Mouse (Mus musculus): ENCODE data around the gene Cxadr. TPM values are rescaled to one million over a fixed set of nuclear protein-coding genes. Genes with fewer than 3 reads are reported as not detected.

The Cxadr gene
- polyA plus RNA-seq, 1 experiment, result 1.8 TPM

GRCm38 (mm10) chr16:78327562-78327961, 26.3 kb downstream of the Cxadr start:
- H3K27ac ChIP-seq (ENCODE audit: control insufficient read depth, insufficient read depth, low read depth, low read length, poor library complexity), result no peak overlapping the region
- WGBS, result 84% methylated on average over 7 of the region's 7 CpGs
- H3K4me3 ChIP-seq (replicated peaks; ENCODE audit: control insufficient read depth, low read depth, low read length), result no peak overlapping the region
- TF ChIP-seq POLR2A (IDR thresholded peaks at IDR 0.05; ENCODE audit: borderline replicate concordance, control insufficient read depth, low read depth, low read length) (no peak), CTCF (IDR thresholded peaks at IDR 0.05; ENCODE audit: control insufficient read depth, insufficient read depth, low read length) (no peak)
- H3K4me1 ChIP-seq (ENCODE audit: control insufficient read depth, insufficient read depth, low read length), result no peaks in the 10 kb centered on the region

DNA sequence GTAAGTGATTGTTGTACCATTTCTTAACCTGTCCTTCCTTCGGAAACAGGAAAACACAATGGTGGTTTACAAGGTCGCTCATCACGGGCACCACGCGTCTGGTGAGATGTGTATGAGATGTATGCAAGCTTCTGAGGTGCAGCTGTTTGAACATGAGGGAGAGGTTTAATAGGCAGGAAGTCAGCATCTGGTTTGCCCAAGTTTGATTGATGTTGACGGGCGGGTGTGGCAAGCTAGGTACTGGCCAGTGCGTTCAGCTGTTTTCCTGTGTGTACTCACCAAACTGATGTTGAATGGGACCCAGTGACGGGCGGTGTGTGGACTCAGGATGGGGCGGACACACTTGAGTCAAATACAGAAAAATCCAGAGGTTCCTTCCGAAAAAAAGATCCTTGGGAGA, 26.7 kb downstream of the Cxadr start:
- Histone ChIP-seq H3K27ac (ENCODE audit: control insufficient read depth, insufficient read depth, low read depth, low read length, poor library complexity) (no peak overlapping the region), H3K4me1 (ENCODE audit: control insufficient read depth, insufficient read depth, low read length) (no peaks in the 10 kb centered on the region), H3K4me3 (replicated peaks; ENCODE audit: control insufficient read depth, low read depth, low read length) (no peak overlapping the region)
- 78% methylated on average over 12 of the region's 12 CpGs for WGBS
- TF ChIP-seq CTCF (IDR thresholded peaks at IDR 0.05; ENCODE audit: control insufficient read depth, insufficient read depth, low read length) (no peak), POLR2A (IDR thresholded peaks at IDR 0.05; ENCODE audit: borderline replicate concordance, control insufficient read depth, low read depth, low read length) (no peak)

DNA sequence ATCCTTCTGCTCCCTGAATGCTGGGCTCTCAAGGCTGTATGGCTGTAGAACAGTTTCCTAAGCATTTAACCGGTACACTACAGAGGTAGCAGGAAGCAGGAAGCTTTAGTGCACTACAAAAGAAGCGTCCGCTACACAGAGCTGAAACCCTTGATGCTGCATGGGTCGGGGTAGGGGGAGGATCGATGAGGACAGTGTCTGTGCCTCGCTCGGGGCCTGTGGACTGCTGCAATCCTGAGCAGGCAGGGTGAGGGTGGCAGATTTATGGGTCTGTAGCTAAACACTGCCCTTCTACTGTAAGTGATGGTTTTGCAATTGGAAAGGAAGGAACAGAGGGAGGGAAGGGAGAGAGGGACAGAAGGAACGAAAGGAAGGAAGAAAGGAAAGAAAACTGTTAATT, 35.9 kb downstream of the Cxadr start:
- Histone ChIP-seq H3K27ac (ENCODE audit: control insufficient read depth, insufficient read depth, low read depth, low read length, poor library complexity) (no peak overlapping the region), H3K4me1 (ENCODE audit: control insufficient read depth, insufficient read depth, low read length) (no peaks in the 10 kb centered on the region), H3K4me3 (replicated peaks; ENCODE audit: control insufficient read depth, low read depth, low read length) (no peak overlapping the region)
- 43% methylated on average over 8 of the region's 8 CpGs for WGBS
- TF ChIP-seq CTCF (IDR thresholded peaks at IDR 0.05; ENCODE audit: control insufficient read depth, insufficient read depth, low read length), result no peak
- TF ChIP-seq POLR2A (IDR thresholded peaks at IDR 0.05; ENCODE audit: borderline replicate concordance, control insufficient read depth, low read depth, low read length), result no peak

GRCm38 (mm10) chr16:78341356-78341755, 40.1 kb downstream of the Cxadr start:
- no peak overlapping the region for H3K4me3 ChIP-seq (replicated peaks; ENCODE audit: control insufficient read depth, low read depth, low read length)
- WGBS, result 86% methylated on average over 4 of the region's 4 CpGs
- H3K4me1 ChIP-seq (ENCODE audit: control insufficient read depth, insufficient read depth, low read length), result no peaks in the 10 kb centered on the region
- H3K27ac ChIP-seq (ENCODE audit: control insufficient read depth, insufficient read depth, low read depth, low read length, poor library complexity), result no peak overlapping the region
- no peak for TF ChIP-seq POLR2A (IDR thresholded peaks at IDR 0.05; ENCODE audit: borderline replicate concordance, control insufficient read depth, low read depth, low read length)
- no peak for TF ChIP-seq CTCF (IDR thresholded peaks at IDR 0.05; ENCODE audit: control insufficient read depth, insufficient read depth, low read length)

- whole genome bisulfite sequencing, result 82% methylated on average over 5 of the region's 5 CpGs
- H3K4me1 ChIP-seq (ENCODE audit: control insufficient read depth, insufficient read depth, low read length), result no peaks in the 10 kb centered on the region
- no peak overlapping the region for H3K27ac ChIP-seq (ENCODE audit: control insufficient read depth, insufficient read depth, low read depth, low read length, poor library complexity)
- TF ChIP-seq CTCF (IDR thresholded peaks at IDR 0.05; ENCODE audit: control insufficient read depth, insufficient read depth, low read length) (no peak), POLR2A (IDR thresholded peaks at IDR 0.05; ENCODE audit: borderline replicate concordance, control insufficient read depth, low read depth, low read length) (no peak)
- no peak overlapping the region for H3K4me3 ChIP-seq (replicated peaks; ENCODE audit: control insufficient read depth, low read depth, low read length)
These were observed 41.5 kb downstream of the Cxadr start for GRCm38 (mm10) chr16:78342767-78343166.

DNA sequence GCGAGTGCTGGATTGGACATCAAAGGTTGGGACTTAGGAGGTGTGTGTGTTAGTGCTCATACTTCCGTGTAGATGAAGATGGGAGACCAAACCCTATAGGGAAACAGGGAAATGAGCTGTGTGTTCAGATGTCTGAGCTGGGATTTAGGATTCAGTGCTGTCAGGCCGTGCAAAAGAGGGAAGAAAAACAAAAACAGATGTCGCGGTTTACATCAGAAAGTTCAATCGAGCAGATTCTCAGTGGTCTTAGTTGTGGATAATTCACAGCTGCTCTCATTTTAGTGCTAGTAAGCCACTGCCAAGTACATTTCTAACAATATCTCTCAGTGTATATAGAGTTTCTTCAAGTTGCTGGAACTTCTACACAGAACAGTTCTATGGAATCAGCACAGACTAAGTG, 42.5 kb downstream of the Cxadr start:
- 85% methylated on average over 6 of the region's 6 CpGs for WGBS
- H3K4me3 ChIP-seq (replicated peaks; ENCODE audit: control insufficient read depth, low read depth, low read length), result no peak overlapping the region
- H3K4me1 ChIP-seq (ENCODE audit: control insufficient read depth, insufficient read depth, low read length), result no peaks in the 10 kb centered on the region
- no peak overlapping the region for H3K27ac ChIP-seq (ENCODE audit: control insufficient read depth, insufficient read depth, low read depth, low read length, poor library complexity)
- TF ChIP-seq POLR2A (IDR thresholded peaks at IDR 0.05; ENCODE audit: borderline replicate concordance, control insufficient read depth, low read depth, low read length) (no peak), CTCF (IDR thresholded peaks at IDR 0.05; ENCODE audit: control insufficient read depth, insufficient read depth, low read length) (no peak)

DNA sequence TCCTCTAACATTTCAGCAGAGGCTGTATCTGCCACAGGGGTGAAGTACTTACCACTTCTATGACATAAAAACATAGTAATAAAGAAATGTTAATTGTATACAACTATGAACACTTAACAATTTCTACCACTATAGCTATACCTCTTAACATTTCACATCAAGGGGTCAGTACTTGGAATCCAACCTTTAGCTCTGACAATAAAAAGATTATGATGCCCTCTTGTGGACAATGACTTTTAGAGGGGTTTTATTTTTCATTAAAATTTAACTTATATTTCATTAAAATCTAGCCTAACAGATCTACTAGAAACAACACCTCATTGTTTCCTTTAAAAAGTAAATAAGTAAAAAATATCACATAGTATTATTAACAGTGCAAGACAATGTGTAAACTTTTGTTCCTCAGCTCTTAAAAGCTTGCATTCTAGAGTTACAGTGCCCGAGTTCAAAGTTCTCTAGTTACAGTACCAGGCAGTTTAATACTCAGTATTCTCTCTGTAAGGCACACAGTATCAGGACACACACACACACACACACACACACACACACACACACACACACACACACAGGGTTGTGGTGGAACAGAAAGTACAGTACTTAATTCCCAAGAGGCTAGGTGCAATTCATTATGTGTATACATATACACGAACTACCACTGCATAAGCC, 45.5 kb downstream of the Cxadr start:
- no peaks in the 10 kb centered on the region for H3K4me1 ChIP-seq (ENCODE audit: control insufficient read depth, insufficient read depth, low read length)
- H3K27ac ChIP-seq (ENCODE audit: control insufficient read depth, insufficient read depth, low read depth, low read length, poor library complexity), result no peak overlapping the region
- WGBS, result 76% methylated on average over 2 of the region's 2 CpGs
- no peak for TF ChIP-seq CTCF (IDR thresholded peaks at IDR 0.05; ENCODE audit: control insufficient read depth, insufficient read depth, low read length)
- no peak for TF ChIP-seq POLR2A (IDR thresholded peaks at IDR 0.05; ENCODE audit: borderline replicate concordance, control insufficient read depth, low read depth, low read length)
- no peak overlapping the region for H3K4me3 ChIP-seq (replicated peaks; ENCODE audit: control insufficient read depth, low read depth, low read length)

GRCm38 (mm10) chr16:78347328-78347926, 46.1 kb downstream of the Cxadr start:
- H3K27ac ChIP-seq (ENCODE audit: control insufficient read depth, insufficient read depth, low read depth, low read length, poor library complexity), result no peak overlapping the region
- H3K4me3 ChIP-seq (replicated peaks; ENCODE audit: control insufficient read depth, low read depth, low read length), result no peak overlapping the region
- no peaks in the 10 kb centered on the region for H3K4me1 ChIP-seq (ENCODE audit: control insufficient read depth, insufficient read depth, low read length)
- WGBS, result 88% methylated on average over 13 of the region's 13 CpGs
- TF ChIP-seq CTCF (IDR thresholded peaks at IDR 0.05; ENCODE audit: control insufficient read depth, insufficient read depth, low read length), result no peak
- TF ChIP-seq POLR2A (IDR thresholded peaks at IDR 0.05; ENCODE audit: borderline replicate concordance, control insufficient read depth, low read depth, low read length), result no peak
